15 mouse cellular contexts compared by ENCODE assay signal in genomic region chr4:74393162-74393561, GRCm38 (mm10).
"Had no signal": no experiment of that assay in that cellular context is flagged by ENCODE, and none has a peak within 500 bp of the region (broad histone marks: within the 10 kb centered on the region; RNA-seq: fewer than 3 reads in every experiment).

No protein-coding gene starts in this region.

- H3K9ac ChIP-seq: neural tube, embryonic 12.5 days; stomach, embryonic 15.5 days had no signal

- H3K4me2 ChIP-seq: neural tube, embryonic 12.5 days; stomach, embryonic 15.5 days had no signal

- H3K9me3 ChIP-seq: neural tube, embryonic 12.5 days; stomach, embryonic 15.5 days had no signal

- H3K4me1 ChIP-seq: neural tube, embryonic 12.5 days; stomach, embryonic 15.5 days had no signal

- DNase-seq: retina, postnatal 1 day; right cerebral cortex, adult 18-20 months; right cerebral cortex, postnatal 14 days; right cerebral cortex, postnatal 25 days; right cerebral cortex, postnatal 4 days; spleen, adult 18-20 months; thymus, adult 18-20 months; thymus, adult 2 months; thymus, postnatal 14 days; thymus, postnatal 25 days; thymus, postnatal 36 days; thymus, postnatal 4 days had no signal

- H3K4me3 ChIP-seq: neural tube, embryonic 12.5 days; stomach, embryonic 15.5 days had no signal

- H3K27ac ChIP-seq: neural tube, embryonic 12.5 days; stomach, embryonic 15.5 days; stomach, postnatal 0 days had no signal

- H3K27me3 ChIP-seq: neural tube, embryonic 12.5 days; stomach, embryonic 15.5 days had no signal
